Mouse (Mus musculus) layer of hippocampus, adult 2 months (tissue): ENCODE results near the gene Usp40. TPM values are rescaled to one million over a fixed set of nuclear protein-coding genes. Genes with fewer than 3 reads are reported as not detected.

Experiments
- DNase-seq, 2 experiments: peaks; one replicate each; pipeline ENCODE4 v3.0.0; 2022; ENCODE audit warnings: low spot score in 2 of 2
- H3K27ac ChIP-seq: fragments of 200-600 bp; 2 replicates; pipeline ENCODE4 v1.8.1; 2022
- H3K4me3 ChIP-seq: fragments of 200-600 bp; 2 replicates; pipeline ENCODE4 v1.8.1; 2022; ENCODE audit warnings: mild to moderate bottlenecking
- CTCF ChIP-seq: fragments of 200-600 bp; conservative IDR thresholded peaks from 2 replicates; pipeline ENCODE4 v1.8.1; 2022; ENCODE audit warnings: antibody characterized with exemption, mild to moderate bottlenecking, moderate library complexity
- total RNA-seq, 2 experiments: library from RNA; stranded (reverse); gene quantifications; 2 replicates each; pipeline ENCODE4 v1.2.3; 2021

Gene Usp40
- total RNA-seq, 2 experiments from 2014 or later: 22.9 to 26.7 TPM

DNA sequence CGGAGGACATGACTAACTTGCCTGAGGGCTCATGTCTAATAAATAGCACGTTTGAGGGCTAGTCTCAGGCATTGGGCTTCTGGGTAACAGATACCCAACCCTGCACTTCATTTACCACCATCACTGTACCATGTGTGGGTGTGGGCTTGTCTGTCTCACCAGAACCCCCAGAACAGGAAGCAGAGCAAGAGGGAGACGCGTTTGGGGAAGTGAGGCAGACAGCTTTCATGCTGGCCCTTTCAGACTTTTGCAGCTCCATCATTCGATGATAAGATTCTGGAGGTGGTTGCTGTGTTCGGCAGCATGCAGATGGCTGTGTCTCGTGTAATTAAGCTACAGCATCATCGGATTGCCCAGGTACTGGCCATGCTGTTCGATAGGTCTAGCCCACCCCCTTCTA, 73.3 kb downstream of the Usp40 start:
- TF ChIP-seq CTCF: no peak
- DNase-seq: peak in 1 of 2 experiments; percentile 35

DNA sequence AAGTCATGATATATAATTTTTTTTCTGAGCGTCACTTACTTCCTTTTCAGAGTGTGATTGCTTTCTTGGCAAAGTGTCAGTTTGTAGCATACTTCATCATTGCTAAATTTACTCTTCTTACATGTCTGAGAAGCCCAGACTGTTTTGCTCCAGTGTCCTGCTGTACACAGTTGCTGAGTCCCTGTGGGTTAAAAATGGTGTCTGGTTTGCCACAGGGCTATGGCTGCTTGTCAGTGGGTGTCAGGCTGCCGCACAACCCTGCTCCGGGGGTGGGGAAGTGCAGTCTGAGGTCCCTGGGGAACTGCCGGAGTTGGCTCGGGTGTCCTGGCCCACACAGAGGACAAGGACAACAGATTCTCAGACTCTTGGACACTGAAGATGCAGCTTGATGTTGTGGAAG, 75.3 kb downstream of the Usp40 start:
- TF ChIP-seq CTCF: no peak
- H3K27ac ChIP-seq: peak overlapping the region; percentile 57
- DNase-seq: no peak

More for the DNA sequence above, 73.3 kb downstream of the Usp40 start:
- no peak overlapping the region for H3K4me3 ChIP-seq
- H3K27ac ChIP-seq: peak overlapping the region; percentile 51

DNA sequence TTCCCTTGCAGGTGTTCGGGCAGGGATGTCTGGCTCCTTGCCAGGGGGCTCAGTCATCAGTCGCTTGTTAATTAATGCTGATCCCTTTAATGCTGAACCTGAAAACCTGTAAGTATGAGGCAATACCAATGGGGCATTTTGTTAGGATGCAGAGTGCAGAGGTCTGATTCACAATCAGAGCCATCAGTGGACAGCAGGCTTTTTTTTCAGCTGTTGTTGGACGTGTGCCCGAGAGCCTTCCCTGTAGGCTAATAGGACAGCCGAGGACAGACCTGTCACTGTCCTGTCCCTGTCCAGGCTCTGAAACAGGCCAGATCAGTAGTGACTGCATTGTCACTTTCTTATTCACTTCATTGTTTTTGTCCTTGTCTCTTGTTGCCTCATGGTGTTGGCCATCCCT, 78.6 kb downstream of the Usp40 start:
- TF ChIP-seq CTCF: no peak
- Histone ChIP-seq H3K27ac (peak overlapping the region; percentile 10; the same call in 1 of the 2 replicates), H3K4me3 (no peak overlapping the region)
- no peak for DNase-seq

More for the DNA sequence above, 75.3 kb downstream of the Usp40 start:
- no peak overlapping the region for H3K4me3 ChIP-seq

DNA sequence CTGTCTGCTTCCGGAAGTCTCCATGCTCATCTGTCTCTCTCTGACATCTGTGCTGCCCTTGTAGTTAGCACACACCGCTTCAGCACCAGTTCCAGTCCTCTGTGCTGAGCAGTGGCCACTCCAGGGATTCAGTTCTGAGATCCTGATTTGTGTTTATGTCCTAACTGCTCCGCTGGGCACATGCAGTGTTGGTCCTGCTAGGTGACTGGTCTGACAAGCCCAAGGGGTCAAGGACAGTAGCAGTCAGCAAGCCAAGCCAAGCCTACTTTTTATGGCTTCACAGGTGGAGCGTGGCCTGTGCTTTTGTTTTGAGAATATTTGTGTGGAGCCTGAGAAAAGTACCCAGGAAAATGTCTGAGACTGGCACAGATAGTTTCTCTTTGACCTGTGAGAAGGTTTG, 83.5 kb downstream of the Usp40 start:
- no peak for TF ChIP-seq CTCF
- Histone ChIP-seq H3K27ac (no peak overlapping the region), H3K4me3 (no peak overlapping the region)
- DNase-seq: no peak

DNA sequence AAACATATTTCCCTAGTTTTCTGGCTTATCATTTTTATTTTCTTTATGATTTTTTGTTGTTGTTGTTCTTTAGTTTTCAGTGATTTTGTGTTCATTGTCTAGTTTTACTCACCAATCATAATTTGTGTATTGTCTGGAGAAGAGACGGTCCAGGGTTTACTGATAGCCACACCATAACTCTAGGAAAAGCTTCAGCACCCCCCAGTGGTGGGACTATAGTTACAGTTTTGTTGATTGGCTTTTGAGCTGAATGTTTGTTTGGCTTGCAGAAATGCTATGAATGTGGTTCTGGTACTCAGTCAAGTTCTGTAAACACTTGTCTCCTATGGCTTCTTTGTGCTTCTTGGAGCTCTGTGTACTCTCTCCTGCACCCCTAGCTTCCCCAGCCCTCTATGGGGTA, 85.7 kb downstream of the Usp40 start:
- peak in 1 of 2 experiments; percentile 70 for DNase-seq

DNA sequence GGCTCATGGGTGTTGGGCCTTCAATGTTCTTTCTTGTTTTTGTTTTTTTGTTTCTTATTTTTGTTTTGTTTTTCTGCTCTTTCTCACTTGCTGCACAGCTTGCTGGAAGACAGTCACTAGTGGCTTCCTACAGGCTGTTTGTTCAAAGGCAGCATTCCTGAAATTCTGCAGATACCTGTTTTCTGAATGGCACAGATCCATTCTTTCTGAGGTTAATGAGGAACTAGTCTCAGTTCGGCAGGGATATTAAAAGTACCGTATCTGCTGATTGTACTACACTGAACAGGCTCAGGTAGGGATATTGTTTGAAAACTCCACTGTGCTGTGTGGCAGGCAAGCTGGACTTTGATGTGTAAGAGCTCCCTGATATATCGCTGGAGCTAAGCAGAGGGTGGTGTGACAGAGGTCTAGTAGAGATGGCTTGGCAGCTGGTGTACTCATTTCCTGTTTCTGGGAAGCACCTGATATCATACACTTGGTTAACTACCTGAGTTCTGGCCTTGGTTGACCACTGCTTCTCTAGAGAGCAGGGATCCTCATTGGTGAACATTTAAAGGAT, 88.2 kb downstream of the Usp40 start:
- H3K4me3 ChIP-seq: no peak overlapping the region
- H3K27ac ChIP-seq: no peak overlapping the region
- no peak for DNase-seq
- TF ChIP-seq CTCF: no peak

More for the DNA sequence above, 85.7 kb downstream of the Usp40 start:
- no peak overlapping the region for H3K27ac ChIP-seq
- peak; percentile 87 for TF ChIP-seq CTCF
- no peak overlapping the region for H3K4me3 ChIP-seq

DNA sequence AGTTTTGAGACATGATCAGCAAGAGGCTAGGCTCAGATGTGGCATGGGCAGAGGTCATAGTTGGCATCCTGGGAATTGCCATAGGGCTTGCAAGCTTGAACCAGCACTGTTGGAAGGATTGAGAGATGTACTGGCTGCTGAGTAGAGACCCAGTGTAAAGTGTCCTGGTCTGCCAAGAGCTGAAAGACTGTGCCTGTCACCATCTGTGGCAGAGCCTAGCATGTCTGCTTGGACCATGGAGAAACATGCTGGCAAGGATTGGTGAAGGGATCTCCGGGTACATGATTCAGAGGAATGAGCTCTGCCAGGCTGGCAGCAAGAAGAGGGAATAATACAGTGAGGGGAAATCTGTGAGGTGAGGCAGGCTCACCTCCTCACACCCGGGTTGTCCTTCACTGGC, 90.3 kb downstream of the Usp40 start:
- DNase-seq: no peak

DNA sequence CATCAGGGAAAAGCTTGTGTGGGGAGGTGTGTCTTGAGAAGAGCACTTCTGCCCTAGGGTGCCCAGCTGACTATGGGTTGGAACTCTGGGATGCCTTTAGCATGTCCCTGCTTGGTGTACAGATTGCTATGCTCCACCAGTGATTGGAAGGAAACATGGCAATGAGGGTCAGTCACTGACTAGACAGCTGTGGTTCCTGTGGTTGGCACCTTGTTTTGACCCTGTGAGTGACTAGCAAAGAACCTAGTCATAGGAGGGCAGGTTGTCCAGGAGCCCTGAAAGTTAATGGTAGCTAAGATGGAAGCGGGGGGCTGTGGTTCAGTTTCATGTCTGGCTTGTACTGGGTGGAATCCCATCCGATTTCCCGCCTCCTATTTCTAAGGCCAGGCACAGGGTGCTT, 91.0 kb downstream of the Usp40 start:
- no peak for DNase-seq
- Histone ChIP-seq H3K4me3 (no peak overlapping the region), H3K27ac (peak overlapping the region; percentile 34)
- TF ChIP-seq CTCF: no peak

More for the DNA sequence above, 90.3 kb downstream of the Usp40 start:
- TF ChIP-seq CTCF: no peak
- Histone ChIP-seq H3K27ac (peak overlapping the region; percentile 34), H3K4me3 (no peak overlapping the region)

DNA sequence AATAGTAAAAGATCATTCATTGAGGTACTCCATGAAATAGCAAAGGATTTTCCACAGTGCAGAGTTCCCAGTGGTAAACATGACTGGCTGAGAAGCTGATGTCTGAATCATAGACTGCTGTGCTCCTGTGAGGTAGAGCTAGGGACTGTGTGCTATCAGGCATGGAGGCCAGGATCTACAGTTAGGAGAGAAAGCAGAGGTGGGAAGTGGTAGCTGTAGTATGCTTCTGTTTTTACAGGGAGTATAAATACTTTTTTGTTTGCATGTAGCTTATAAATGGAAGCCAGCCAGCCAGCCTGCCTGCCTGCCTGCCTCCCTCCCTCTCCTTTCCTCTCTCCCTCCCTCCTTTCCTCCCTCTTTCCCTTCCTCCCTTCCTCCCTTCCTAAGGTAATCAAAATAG, 95.0 kb downstream of the Usp40 start:
- DNase-seq: no peak
- Histone ChIP-seq H3K27ac (peak overlapping the region; percentile 51; the same call in 1 of the 2 replicates), H3K4me3 (no peak overlapping the region)
- no peak for TF ChIP-seq CTCF

DNA sequence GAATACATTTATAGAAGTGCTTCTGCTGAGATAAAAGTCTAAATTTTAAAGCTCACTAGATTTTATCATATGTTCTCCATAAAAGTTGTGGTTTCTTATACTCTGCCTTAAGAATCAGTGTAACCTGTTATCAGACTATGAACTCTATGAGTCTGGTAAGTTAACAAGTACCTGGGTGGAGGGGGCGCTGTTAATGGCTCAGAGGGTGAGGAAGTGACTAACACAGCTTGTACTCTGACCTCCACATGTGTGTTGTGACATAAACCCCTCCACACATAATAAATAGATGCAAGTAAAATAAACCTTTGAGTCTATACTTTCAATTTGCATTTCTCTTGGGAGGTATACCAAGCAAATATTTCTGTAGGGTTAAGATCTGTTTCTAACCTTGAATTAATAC, 97.9 kb downstream of the Usp40 start:
- Histone ChIP-seq H3K4me3 (no peak overlapping the region), H3K27ac (no peak overlapping the region)
- no peak for DNase-seq
- TF ChIP-seq CTCF: no peak

DNA sequence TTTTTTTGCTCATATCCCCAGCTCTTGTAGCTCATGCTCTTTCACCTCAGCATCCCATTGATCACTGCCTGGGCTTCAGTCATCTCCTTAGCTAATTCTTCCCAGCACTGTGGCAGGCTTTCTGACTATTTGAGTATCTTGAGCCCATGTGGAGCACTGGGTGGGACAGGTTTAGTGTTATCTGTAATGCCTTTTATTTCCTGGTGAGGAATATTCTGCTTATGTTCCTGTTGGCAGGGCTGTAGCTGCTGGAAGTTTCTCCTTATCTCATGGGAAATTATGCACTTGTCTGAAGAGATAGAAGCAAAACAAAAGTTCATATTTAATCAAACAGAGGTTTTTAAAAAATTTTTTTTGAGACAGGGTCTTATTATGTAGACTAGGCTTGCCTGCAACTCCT, 98.8 kb downstream of the Usp40 start:
- Histone ChIP-seq H3K27ac (no peak overlapping the region), H3K4me3 (no peak overlapping the region)
- TF ChIP-seq CTCF: no peak
- no peak for DNase-seq

DNA sequence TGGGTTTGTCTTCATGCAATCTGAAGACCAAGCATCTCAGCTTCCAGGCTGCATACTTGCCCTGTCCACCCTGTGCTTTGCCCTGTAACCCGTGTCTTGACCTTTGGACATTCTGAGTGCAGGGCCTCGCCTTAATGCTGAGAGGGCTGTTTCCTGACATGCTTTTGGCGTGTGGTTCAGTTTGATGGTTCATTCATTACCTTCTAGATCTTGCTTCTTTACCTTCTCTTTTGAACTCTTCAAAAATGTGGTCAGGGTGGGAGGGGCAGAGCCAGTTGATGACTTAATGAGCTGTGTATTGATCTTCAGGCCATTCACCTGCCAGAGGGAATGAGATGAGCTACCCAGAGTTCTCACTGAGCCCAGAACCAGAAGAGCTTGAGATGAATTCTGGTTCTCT, 99.6 kb downstream of the Usp40 start:
- Histone ChIP-seq H3K4me3 (no peak overlapping the region), H3K27ac (no peak overlapping the region)
- TF ChIP-seq CTCF: no peak
- no peak for DNase-seq

DNA sequence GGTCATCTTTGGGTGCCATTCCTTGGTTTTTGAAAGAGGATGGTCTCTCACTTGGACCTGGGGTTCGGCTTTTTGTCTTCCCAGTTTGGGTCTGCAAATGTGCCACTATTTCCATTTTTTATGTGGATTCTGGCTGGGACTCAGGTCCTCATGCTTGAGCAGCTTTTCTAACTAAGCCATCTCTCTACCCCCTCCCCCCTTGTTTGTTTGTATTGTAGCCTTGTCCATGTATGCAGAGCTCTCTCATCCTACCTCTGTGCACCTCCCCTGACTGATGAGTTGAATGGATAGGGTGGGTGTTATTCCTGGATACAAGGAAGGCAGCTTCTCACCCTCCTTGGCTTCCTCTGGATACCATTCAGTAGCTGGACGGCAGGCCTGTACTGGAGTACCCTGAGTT, 100.3 kb downstream of the Usp40 start:
- no peak for TF ChIP-seq CTCF
- DNase-seq: no peak
- H3K4me3 ChIP-seq: no peak overlapping the region
- no peak overlapping the region for H3K27ac ChIP-seq

DNA sequence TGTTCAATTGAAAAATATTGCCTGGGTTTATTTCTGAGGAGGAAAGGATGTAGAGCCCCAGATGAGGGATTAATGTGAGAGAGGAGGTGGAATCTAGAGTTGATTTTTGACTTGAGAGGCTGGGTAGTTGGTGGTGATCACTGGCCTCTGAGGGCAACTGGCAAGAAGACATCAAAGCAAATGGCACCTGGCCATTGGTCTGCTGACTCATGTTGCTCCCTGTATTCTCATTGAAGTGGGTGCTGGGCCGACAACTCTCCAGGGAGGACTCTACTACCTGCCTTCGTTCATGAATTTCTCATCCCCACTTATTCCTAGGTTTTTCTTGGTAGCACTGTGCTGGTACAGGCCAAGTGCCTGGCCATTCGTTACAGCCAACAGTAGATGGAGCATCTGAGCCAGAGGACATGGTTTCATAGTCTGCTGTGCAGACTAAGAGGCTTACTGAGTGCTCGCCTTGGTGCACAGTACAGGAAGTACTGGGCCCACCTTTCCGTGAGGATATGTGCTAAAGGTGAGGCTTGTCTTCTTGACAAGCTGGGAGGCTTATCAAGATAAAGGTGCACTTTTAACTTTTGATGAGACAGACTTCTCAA, 101.9 kb downstream of the Usp40 start:
- peak; percentile 68 for TF ChIP-seq CTCF
- Histone ChIP-seq H3K27ac (no peak overlapping the region), H3K4me3 (no peak overlapping the region)
- DNase-seq: no peak

DNA sequence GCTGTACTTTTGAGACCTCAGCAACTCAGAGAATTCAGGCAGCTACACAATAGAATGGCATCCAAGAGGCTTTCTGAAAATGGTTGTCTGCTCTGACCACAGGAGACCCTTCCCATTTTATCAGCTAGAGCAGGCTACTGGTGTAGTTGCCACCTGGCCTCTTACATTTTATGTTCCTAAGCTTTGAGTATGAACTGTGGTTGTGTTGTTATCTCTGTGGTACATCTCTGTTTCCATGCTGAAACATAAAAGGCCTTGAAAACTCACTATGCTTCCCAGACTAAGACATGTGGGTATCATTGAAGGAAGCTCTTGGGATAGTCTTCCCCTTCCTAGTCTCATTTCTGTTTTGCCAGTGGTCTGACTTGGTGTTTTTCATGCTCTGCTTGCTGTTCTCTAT, 106.2 kb downstream of the Usp40 start:
- Histone ChIP-seq H3K4me3 (no peak overlapping the region), H3K27ac (no peak overlapping the region)
- no peak for DNase-seq
- TF ChIP-seq CTCF: no peak
